Mouse (Mus musculus): Measurements from ENCODE around the gene Chid1. TPM values are rescaled to one million over a fixed set of nuclear protein-coding genes. Genes with fewer than 3 reads are reported as not detected.

The Chid1 gene
- polyA plus RNA-seq, 1 experiment from 2014 or later: 36.6 TPM

- peak overlapping the region; percentile 77 for H3K27ac ChIP-seq
- peak overlapping the region; percentile 85 for H3K4me2 ChIP-seq
- H3K4me3 ChIP-seq: peak overlapping the region; percentile 61
- H3K4me1 ChIP-seq (replicated peaks): peaks cover 52% of the 10 kb centered on the region
- peak; percentile 50 for ATAC-seq (ENCODE audit: low FRiP score)
- H3K27me3 ChIP-seq: peaks cover 41% of the 10 kb centered on the region
- H3K36me3 ChIP-seq: no peaks in the 10 kb centered on the region
- no peaks in the 10 kb centered on the region for H3K9me3 ChIP-seq
- H3K9ac ChIP-seq: peak overlapping the region; percentile 79
- 8% methylated on average over 10 of the region's 10 CpGs for WGBS
Measured at GRCm38 (mm10) chr7:141480842-141481497, 58.7 kb downstream of the Chid1 start.

- no peaks in the 10 kb centered on the region for H3K36me3 ChIP-seq
- no peak overlapping the region for H3K4me2 ChIP-seq
- peaks cover 56% of the 10 kb centered on the region for H3K4me1 ChIP-seq (replicated peaks)
- H3K9ac ChIP-seq: 0 out of 2 replicates have a peak overlapping the region, but pooled peaks have one; percentile 43
- H3K9me3 ChIP-seq: no peaks in the 10 kb centered on the region
- no peak overlapping the region for H3K27ac ChIP-seq
- 78% methylated on average over 5 of the region's 5 CpGs for WGBS
- H3K27me3 ChIP-seq: peaks cover 40% of the 10 kb centered on the region
- no peak overlapping the region for H3K4me3 ChIP-seq
- no peak for ATAC-seq (ENCODE audit: low FRiP score)
Measured at GRCm38 (mm10) chr7:141478270-141478748, 61.3 kb downstream of the Chid1 start.

GRCm38 (mm10) chr7:141477578-141478269 is 61.9 kb downstream of the Chid1 start:
- Histone ChIP-seq H3K36me3 (peaks cover 2% of the 10 kb centered on the region), H3K27ac (no peak overlapping the region), H3K9me3 (no peaks in the 10 kb centered on the region), H3K4me2 (no peak overlapping the region), H3K27me3 (peaks cover 34% of the 10 kb centered on the region), H3K4me1 (replicated peaks) (peaks cover 54% of the 10 kb centered on the region), H3K4me3 (no peak overlapping the region), H3K9ac (0 out of 2 replicates have a peak overlapping the region, but pooled peaks have one; percentile 43)
- no peak for ATAC-seq (ENCODE audit: low FRiP score)
- 73% methylated on average over 4 of the region's 4 CpGs for WGBS

- WGBS: 17% methylated on average over 7 of the region's 7 CpGs
Measured at GRCm38 (mm10) chr7:141476981-141477370, 62.7 kb downstream of the Chid1 start.

GRCm38 (mm10) chr7:141476226-141476980 is 63.3 kb downstream of the Chid1 start:
- peak overlapping the region; percentile 8; the same call in 1 of the 2 replicates for H3K9ac ChIP-seq
- peak overlapping the region; percentile 62 for H3K27ac ChIP-seq
- H3K9me3 ChIP-seq: no peaks in the 10 kb centered on the region
- H3K4me3 ChIP-seq: peak overlapping the region; percentile 63
- H3K4me2 ChIP-seq: peak overlapping the region; percentile 85
- peak; percentile 19 for ATAC-seq (ENCODE audit: low FRiP score)
- H3K36me3 ChIP-seq: peaks cover 13% of the 10 kb centered on the region
- peaks cover 45% of the 10 kb centered on the region for H3K4me1 ChIP-seq (replicated peaks)
- WGBS: 4% methylated on average over 11 of the region's 17 CpGs
- peaks cover 31% of the 10 kb centered on the region for H3K27me3 ChIP-seq

More at GRCm38 (mm10) chr7:141476981-141477370, 62.7 kb downstream of the Chid1 start:
- peaks cover 31% of the 10 kb centered on the region for H3K27me3 ChIP-seq
- H3K9me3 ChIP-seq: no peaks in the 10 kb centered on the region
- 0 out of 2 replicates have a peak overlapping the region, but pooled peaks have one; percentile 8 for H3K9ac ChIP-seq
- H3K36me3 ChIP-seq: peaks cover 10% of the 10 kb centered on the region
- H3K4me3 ChIP-seq: peak overlapping the region; percentile 63; the same call in 1 of the 2 replicates
- H3K27ac ChIP-seq: peak overlapping the region; percentile 62
- ATAC-seq (ENCODE audit: low FRiP score): no peak
- peaks cover 50% of the 10 kb centered on the region for H3K4me1 ChIP-seq (replicated peaks)
- peak overlapping the region; percentile 85 for H3K4me2 ChIP-seq

- ATAC-seq (ENCODE audit: low FRiP score): no peak
Measured at GRCm38 (mm10) chr7:141475805-141476158, 63.9 kb downstream of the Chid1 start.

GRCm38 (mm10) chr7:141475011-141475804 is 64.4 kb downstream of the Chid1 start, which contains the start of the genes Polr2l and Tspan4:
Polr2l (minus strand) TSS chr7:141475132.
Tspan4 (plus strand) TSS chr7:141475240.
- Histone ChIP-seq H3K9me3 (no peaks in the 10 kb centered on the region), H3K27me3 (peaks cover 30% of the 10 kb centered on the region), H3K4me1 (replicated peaks) (peaks cover 43% of the 10 kb centered on the region), H3K4me3 (peak within 1 kb of the TSS; percentile 63), H3K27ac (peak within 1 kb of the TSS; percentile 88), H3K36me3 (peaks cover 25% of the 10 kb centered on the region), H3K9ac (peak within 1 kb of the TSS; percentile 84), H3K4me2 (peak within 1 kb of the TSS; percentile 85)
- peak; percentile 83 for ATAC-seq (ENCODE audit: low FRiP score)
- WGBS: under 1% methylated on average over 85 of the region's 87 CpGs

More at GRCm38 (mm10) chr7:141475805-141476158, 63.9 kb downstream of the Chid1 start:
- 2% methylated on average over 12 of the region's 12 CpGs for WGBS
- no peaks in the 10 kb centered on the region for H3K9me3 ChIP-seq
- peak overlapping the region; percentile 63 for H3K4me3 ChIP-seq
- peak overlapping the region; percentile 85 for H3K4me2 ChIP-seq
- H3K9ac ChIP-seq: peak overlapping the region; percentile 84
- peaks cover 42% of the 10 kb centered on the region for H3K4me1 ChIP-seq (replicated peaks)
- 0 out of 2 replicates have a peak overlapping the region, but pooled peaks have one; percentile 62 for H3K27ac ChIP-seq
- peaks cover 19% of the 10 kb centered on the region for H3K36me3 ChIP-seq
- peaks cover 31% of the 10 kb centered on the region for H3K27me3 ChIP-seq

- WGBS: 11% methylated on average over 5 of the region's 5 CpGs
Measured at GRCm38 (mm10) chr7:141474160-141474559, 65.5 kb downstream of the Chid1 start.

GRCm38 (mm10) chr7:141472763-141473162 is 66.9 kb downstream of the Chid1 start:
- Histone ChIP-seq H3K27me3 (peaks cover 23% of the 10 kb centered on the region), H3K9me3 (no peaks in the 10 kb centered on the region), H3K9ac (no peak overlapping the region), H3K4me1 (replicated peaks) (peaks cover 67% of the 10 kb centered on the region), H3K36me3 (peaks cover 35% of the 10 kb centered on the region), H3K4me2 (no peak overlapping the region), H3K4me3 (no peak overlapping the region), H3K27ac (no peak overlapping the region)
- 91% methylated on average over 6 of the region's 6 CpGs for WGBS
- ATAC-seq (ENCODE audit: low FRiP score): no peak

More at GRCm38 (mm10) chr7:141474160-141474559, 65.5 kb downstream of the Chid1 start:
- Histone ChIP-seq H3K27me3 (peaks cover 28% of the 10 kb centered on the region), H3K4me1 (replicated peaks) (peaks cover 53% of the 10 kb centered on the region), H3K9ac (peak overlapping the region; percentile 84), H3K4me2 (peak overlapping the region; percentile 85), H3K9me3 (no peaks in the 10 kb centered on the region), H3K36me3 (peaks cover 35% of the 10 kb centered on the region), H3K27ac (no peak overlapping the region), H3K4me3 (peak overlapping the region; percentile 63)
- ATAC-seq (ENCODE audit: low FRiP score): no peak

- no peaks in the 10 kb centered on the region for H3K9me3 ChIP-seq
- H3K9ac ChIP-seq: 0 out of 2 replicates have a peak overlapping the region, but pooled peaks have one; percentile 13
- peaks cover 18% of the 10 kb centered on the region for H3K27me3 ChIP-seq
- H3K4me1 ChIP-seq (replicated peaks): peaks cover 72% of the 10 kb centered on the region
- no peak overlapping the region for H3K27ac ChIP-seq
- no peak overlapping the region for H3K4me2 ChIP-seq
- ATAC-seq (ENCODE audit: low FRiP score): no peak
- H3K4me3 ChIP-seq: no peak overlapping the region
- WGBS: 83% methylated on average over 6 of the region's 6 CpGs
- H3K36me3 ChIP-seq: peaks cover 35% of the 10 kb centered on the region
Measured at GRCm38 (mm10) chr7:141472226-141472625, 67.4 kb downstream of the Chid1 start.

GRCm38 (mm10) chr7:141471236-141471635 is 68.4 kb downstream of the Chid1 start:
- H3K27me3 ChIP-seq: peaks cover 18% of the 10 kb centered on the region
- H3K4me1 ChIP-seq (replicated peaks): peaks cover 72% of the 10 kb centered on the region
- H3K9me3 ChIP-seq: no peaks in the 10 kb centered on the region
- WGBS: 94% methylated on average over 1 of the region's 1 CpGs
- no peak overlapping the region for H3K27ac ChIP-seq
- no peak overlapping the region for H3K4me3 ChIP-seq
- H3K9ac ChIP-seq: no peak overlapping the region
- H3K36me3 ChIP-seq: peaks cover 35% of the 10 kb centered on the region
- no peak overlapping the region for H3K4me2 ChIP-seq
- no peak for ATAC-seq (ENCODE audit: low FRiP score)
